Mouse (Mus musculus) intestine, embryonic 16.5 days (tissue): ENCODE measurements at regions not wholly inside any gene's neighbourhood (a gene's known extent, or its start where the extent isn't known, plus 50 kb on each side); places are given as distances from the start of the nearest gene placed in this dataset.

Experiments
- ATAC-seq: fragments of 200-750 bp; cut with Nextera tagmentation; 2 replicates; pipeline ENCODE4 v1.8.0; 2017; ENCODE audit warnings: moderate TSS enrichment, moderate library complexity
- H3K27ac ChIP-seq: fragments of 300-500 bp; sonication (generic); 2 replicates; pipeline ENCODE4 v1.5.1; 2014; ENCODE audit warnings: mild to moderate bottlenecking, low read length
- H3K27me3 ChIP-seq: fragments of 300-500 bp; sonication (generic); replicated peaks from 2 replicates; pipeline ENCODE4 v1.6.1; 2014; ENCODE audit warnings: low read length, control low read depth, mixed read lengths; ENCODE audit not compliant: control insufficient read depth, insufficient read depth
- H3K36me3 ChIP-seq: fragments of 300-500 bp; sonication (generic); 2 replicates; pipeline ENCODE4 v1.6.1; 2014; ENCODE audit warnings: low read length, control low read depth; ENCODE audit not compliant: control insufficient read depth, insufficient read depth
- H3K4me1 ChIP-seq: fragments of 300-500 bp; sonication (generic); 2 replicates; pipeline ENCODE4 v1.6.1; 2014; ENCODE audit warnings: low read length, control low read depth, mixed read lengths; ENCODE audit not compliant: control insufficient read depth, insufficient read depth
- H3K4me2 ChIP-seq: fragments of 300-500 bp; sonication (generic); 2 replicates; pipeline ENCODE4 v1.6.1; 2014; ENCODE audit warnings: low read depth, low read length, control low read depth
- H3K4me3 ChIP-seq: fragments of 300-500 bp; sonication (generic); 2 replicates; pipeline ENCODE4 v1.5.1; 2014; ENCODE audit warnings: mild to moderate bottlenecking, low read length
- H3K9ac ChIP-seq: fragments of 300-500 bp; sonication (generic); 2 replicates; pipeline ENCODE4 v1.6.1; 2014; ENCODE audit warnings: low read depth, low read length
- H3K9me3 ChIP-seq: fragments of 300-500 bp; sonication (generic); 2 replicates; pipeline ENCODE4 v1.6.1; 2016; ENCODE audit warnings: low read length, control low read depth; ENCODE audit not compliant: control insufficient read depth
- WGBS: fragments of 180-500 bp; shearing (Covaris S2); extraction: QIAGEN DNeasy Blood & Tissue Kit; methylation state at CpG from one replicate; pipeline ENCODE4 v1.1.7; 2014; 5-methylcytosine and 5-hydroxymethylcytosine counted together

GRCm38 (mm10) chr3:148602730-148603255, 387.6 kb downstream of the Adgrl2 start:
- no peaks in the 10 kb centered on the region for H3K27me3 ChIP-seq
- no peaks in the 10 kb centered on the region for H3K4me1 ChIP-seq
- no peak overlapping the region for H3K9ac ChIP-seq
- no peak for ATAC-seq
- no peak overlapping the region for H3K4me2 ChIP-seq
- 71% methylated on average over 5 of the region's 5 CpGs for WGBS
- H3K9me3 ChIP-seq: no peaks in the 10 kb centered on the region
- no peak overlapping the region for H3K4me3 ChIP-seq
- no peaks in the 10 kb centered on the region for H3K36me3 ChIP-seq
- no peak overlapping the region for H3K27ac ChIP-seq

DNA sequence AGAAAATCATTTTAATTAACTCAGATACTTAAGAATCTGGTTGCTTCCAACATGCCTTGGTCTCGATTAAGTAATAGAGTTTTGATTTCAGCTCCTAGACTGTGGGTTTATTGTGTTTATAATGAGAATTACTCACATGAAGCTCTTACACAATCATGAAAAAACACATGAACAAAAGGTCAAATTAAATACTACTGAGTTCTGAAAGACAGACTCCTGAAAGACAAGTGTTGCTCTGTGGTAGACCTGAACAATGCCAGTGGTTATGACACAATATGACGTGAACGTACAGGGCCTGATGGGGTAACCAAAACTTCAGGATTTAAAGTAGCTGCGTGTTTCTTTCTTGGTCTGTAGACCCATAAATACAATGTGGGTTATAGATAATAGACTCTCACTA, 394.8 kb downstream of the Adgrl2 start:
- no peaks in the 10 kb centered on the region for H3K36me3 ChIP-seq
- H3K4me3 ChIP-seq: no peak overlapping the region
- no peaks in the 10 kb centered on the region for H3K9me3 ChIP-seq
- no peak for ATAC-seq
- H3K4me2 ChIP-seq: no peak overlapping the region
- 89% methylated on average over 4 of the region's 4 CpGs for WGBS
- no peaks in the 10 kb centered on the region for H3K27me3 ChIP-seq
- H3K27ac ChIP-seq: no peak overlapping the region
- H3K4me1 ChIP-seq: no peaks in the 10 kb centered on the region
- H3K9ac ChIP-seq: no peak overlapping the region

- Histone ChIP-seq H3K4me2 (no peak overlapping the region), H3K9me3 (no peaks in the 10 kb centered on the region), H3K36me3 (no peaks in the 10 kb centered on the region), H3K9ac (no peak overlapping the region), H3K4me1 (no peaks in the 10 kb centered on the region), H3K27ac (no peak overlapping the region), H3K27me3 (no peaks in the 10 kb centered on the region), H3K4me3 (no peak overlapping the region)
- ATAC-seq: no peak
- WGBS: 53% methylated on average over 2 of the region's 2 CpGs
These were observed 400.8 kb downstream of the Adgrl2 start for GRCm38 (mm10) chr3:148589556-148589955.

GRCm38 (mm10) chr3:148575735-148576134, 414.6 kb downstream of the Adgrl2 start:
- WGBS: 74% methylated on average over 1 of the region's 1 CpGs
- H3K27ac ChIP-seq: no peak overlapping the region
- ATAC-seq: no peak
- no peaks in the 10 kb centered on the region for H3K9me3 ChIP-seq
- H3K9ac ChIP-seq: no peak overlapping the region
- no peaks in the 10 kb centered on the region for H3K27me3 ChIP-seq
- no peak overlapping the region for H3K4me2 ChIP-seq
- H3K36me3 ChIP-seq: no peaks in the 10 kb centered on the region
- H3K4me3 ChIP-seq: no peak overlapping the region
- no peaks in the 10 kb centered on the region for H3K4me1 ChIP-seq

GRCm38 (mm10) chr3:148572493-148572892, 417.9 kb downstream of the Adgrl2 start:
- no peak overlapping the region for H3K27ac ChIP-seq
- no peaks in the 10 kb centered on the region for H3K4me1 ChIP-seq
- H3K4me3 ChIP-seq: no peak overlapping the region
- no peaks in the 10 kb centered on the region for H3K9me3 ChIP-seq
- 87% methylated on average over 4 of the region's 4 CpGs for WGBS
- no peak overlapping the region for H3K4me2 ChIP-seq
- H3K9ac ChIP-seq: no peak overlapping the region
- H3K36me3 ChIP-seq: no peaks in the 10 kb centered on the region
- no peaks in the 10 kb centered on the region for H3K27me3 ChIP-seq
- ATAC-seq: no peak

- no peak for ATAC-seq
- 84% methylated on average over 4 of the region's 4 CpGs for WGBS
- no peak overlapping the region for H3K27ac ChIP-seq
- no peaks in the 10 kb centered on the region for H3K9me3 ChIP-seq
- no peak overlapping the region for H3K4me3 ChIP-seq
- no peak overlapping the region for H3K9ac ChIP-seq
- no peaks in the 10 kb centered on the region for H3K36me3 ChIP-seq
- no peaks in the 10 kb centered on the region for H3K4me1 ChIP-seq
- no peak overlapping the region for H3K4me2 ChIP-seq
- no peaks in the 10 kb centered on the region for H3K27me3 ChIP-seq
These were observed 425.6 kb downstream of the Adgrl2 start for GRCm38 (mm10) chr3:148564716-148565115.

DNA sequence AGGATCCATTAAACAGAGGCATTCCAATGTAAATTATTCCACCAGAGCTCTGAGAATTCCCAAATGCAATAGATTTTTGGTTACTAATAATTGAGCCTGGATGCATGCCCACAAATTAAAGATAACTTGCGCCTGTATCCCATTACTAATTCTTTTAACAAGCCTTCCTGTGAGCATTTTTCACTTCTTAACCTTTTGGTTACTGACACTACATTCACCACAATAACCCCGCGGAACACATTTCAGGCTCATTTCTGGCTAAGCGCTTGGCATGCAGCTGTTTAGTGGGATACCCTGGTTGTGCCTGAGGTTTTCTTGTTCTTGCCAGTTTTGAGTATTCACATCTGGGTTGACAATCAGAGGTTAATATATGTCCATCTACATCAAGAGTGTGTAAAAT, 429.1 kb downstream of the Adgrl2 start:
- no peak for ATAC-seq
- Histone ChIP-seq H3K4me1 (no peaks in the 10 kb centered on the region), H3K36me3 (no peaks in the 10 kb centered on the region), H3K4me3 (no peak overlapping the region), H3K9ac (no peak overlapping the region), H3K27ac (no peak overlapping the region), H3K9me3 (no peaks in the 10 kb centered on the region), H3K4me2 (no peak overlapping the region), H3K27me3 (no peaks in the 10 kb centered on the region)
- WGBS: 89% methylated on average over 4 of the region's 4 CpGs

- 76% methylated on average over 13 of the region's 13 CpGs for WGBS
These were observed 430.4 kb downstream of the Adgrl2 start for GRCm38 (mm10) chr3:148559752-148560460.

DNA sequence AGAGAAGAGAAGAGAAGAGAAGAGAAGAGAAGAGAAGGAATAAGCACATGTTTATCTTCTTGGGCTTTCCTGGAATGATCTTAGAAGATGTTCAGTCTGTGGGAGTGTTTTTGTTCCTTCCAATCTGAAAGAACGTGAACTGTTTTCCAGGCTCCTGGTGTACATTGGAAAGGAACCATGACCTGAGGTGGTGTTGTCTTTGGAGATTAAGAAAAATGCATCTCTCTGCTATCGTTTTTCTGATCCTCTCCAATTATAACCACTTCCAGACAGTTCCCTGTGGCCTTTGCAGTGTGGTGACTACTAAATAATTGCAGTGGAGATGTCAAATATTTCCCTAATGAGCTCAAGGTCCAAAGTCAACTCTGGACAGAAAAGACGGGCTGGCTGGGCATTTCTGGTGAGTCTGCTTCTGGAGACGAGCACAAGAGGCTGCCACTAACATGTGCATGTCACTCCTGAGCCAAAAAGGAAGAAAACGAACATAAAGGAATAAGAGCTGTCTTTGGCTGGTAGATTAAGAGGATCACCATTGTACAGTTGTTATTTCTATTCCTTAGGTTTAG, 431.7 kb downstream of the Adgrl2 start:
- Histone ChIP-seq H3K9me3 (no peaks in the 10 kb centered on the region), H3K4me3 (no peak overlapping the region), H3K9ac (no peak overlapping the region), H3K27me3 (no peaks in the 10 kb centered on the region), H3K27ac (no peak overlapping the region), H3K4me2 (no peak overlapping the region), H3K4me1 (no peaks in the 10 kb centered on the region), H3K36me3 (no peaks in the 10 kb centered on the region)
- no peak for ATAC-seq
- 60% methylated on average over 5 of the region's 5 CpGs for whole genome bisulfite sequencing

More at GRCm38 (mm10) chr3:148559752-148560460, 430.4 kb downstream of the Adgrl2 start:
- no peak overlapping the region for H3K9ac ChIP-seq
- H3K27me3 ChIP-seq: no peaks in the 10 kb centered on the region
- H3K27ac ChIP-seq: no peak overlapping the region
- no peaks in the 10 kb centered on the region for H3K9me3 ChIP-seq
- ATAC-seq: no peak
- H3K4me3 ChIP-seq: no peak overlapping the region
- H3K36me3 ChIP-seq: no peaks in the 10 kb centered on the region
- H3K4me1 ChIP-seq: no peaks in the 10 kb centered on the region
- H3K4me2 ChIP-seq: no peak overlapping the region
